Mouse (Mus musculus) bone marrow macrophage, adult 2 months (primary cell): Measurements from ENCODE around the gene Myod1.

ENCODE experiments used
- CTCF ChIP-seq: IDR thresholded peaks from 2 replicates; pipeline ENCODE4 v1.5.1; 2012; ENCODE audit warnings: low read depth, mild to moderate bottlenecking, low read length, moderate library complexity
- POLR2A ChIP-seq: IDR thresholded peaks from 2 replicates; pipeline ENCODE4 v1.6.1; 2012; ENCODE audit warnings: mild to moderate bottlenecking, low read depth, low read length, borderline replicate concordance

- no peak for TF ChIP-seq CTCF
- no peak for TF ChIP-seq POLR2A
Observed at GRCm38 (mm10) chr7:46376172-46377007, at the start of gene Myod1.
